1 mouse cellular context compared by ENCODE assay signal in the genomic region with DNA sequence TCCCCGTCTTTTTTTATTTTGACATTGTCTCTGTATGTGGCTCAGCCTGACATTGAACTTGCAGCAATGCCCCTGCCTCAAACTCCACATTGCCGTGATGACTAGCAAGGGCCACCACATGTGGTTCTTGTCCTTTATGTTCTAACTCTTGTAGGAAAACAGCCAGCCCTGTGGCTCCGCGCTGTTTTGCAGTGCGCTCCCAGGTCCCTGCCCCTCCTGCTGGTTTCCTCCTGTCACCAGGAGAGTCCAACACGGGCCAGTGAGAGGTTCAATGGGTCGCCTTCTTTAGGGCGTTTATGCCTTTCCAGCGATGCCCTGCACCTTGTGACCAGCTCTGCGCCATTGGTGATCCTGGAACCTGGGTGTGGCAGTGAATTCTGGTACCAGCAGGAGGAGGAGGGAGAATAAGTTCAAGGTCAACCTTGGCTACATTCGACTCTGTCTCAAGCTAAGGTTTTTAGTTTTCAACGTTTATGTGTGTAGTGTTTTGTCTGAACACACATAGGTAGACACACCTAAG.
TF ChIP-seq lines count a peak whose summit lies in the region.

No protein-coding gene starts in this region.

TF ChIP-seq in ES-E14, 5 proteins besides CTCF, POLR2A, EP300 and RAD21 (continued from another document):
- no peak for TF ChIP-seq MAFK (IDR thresholded peaks at IDR 0.05; ENCODE audit: insufficient read depth, low read depth, low read length)
